Mouse (Mus musculus) large intestine, adult 2 months (tissue): ENCODE data around the gene Tor3a. TPM values are rescaled to one million over a fixed set of nuclear protein-coding genes. Genes with fewer than 3 reads are reported as not detected.

Source experiments
- DNase-seq: peaks from one replicate; pipeline ENCODE4 v3.0.0-alpha.2; 2012; ENCODE audit warnings: low read depth, low spot score
- WGBS: fragments of 180-500 bp; shearing (Covaris S2); methylation state at CpG from one replicate; pipeline ENCODE4 v1.1.7; 2018; 5-methylcytosine and 5-hydroxymethylcytosine counted together
- polyA plus RNA-seq: library from polyadenylated mRNA; depleted of rRNA; stranded (reverse); fragments of >200 nt; gene quantifications from 2 replicates; pipeline ENCODE4 v1.2.3, GENCODE M21; 2012; rRNA removed

The Tor3a gene
- polyA plus RNA-seq, 1 experiment, result 21.1 TPM

DNA sequence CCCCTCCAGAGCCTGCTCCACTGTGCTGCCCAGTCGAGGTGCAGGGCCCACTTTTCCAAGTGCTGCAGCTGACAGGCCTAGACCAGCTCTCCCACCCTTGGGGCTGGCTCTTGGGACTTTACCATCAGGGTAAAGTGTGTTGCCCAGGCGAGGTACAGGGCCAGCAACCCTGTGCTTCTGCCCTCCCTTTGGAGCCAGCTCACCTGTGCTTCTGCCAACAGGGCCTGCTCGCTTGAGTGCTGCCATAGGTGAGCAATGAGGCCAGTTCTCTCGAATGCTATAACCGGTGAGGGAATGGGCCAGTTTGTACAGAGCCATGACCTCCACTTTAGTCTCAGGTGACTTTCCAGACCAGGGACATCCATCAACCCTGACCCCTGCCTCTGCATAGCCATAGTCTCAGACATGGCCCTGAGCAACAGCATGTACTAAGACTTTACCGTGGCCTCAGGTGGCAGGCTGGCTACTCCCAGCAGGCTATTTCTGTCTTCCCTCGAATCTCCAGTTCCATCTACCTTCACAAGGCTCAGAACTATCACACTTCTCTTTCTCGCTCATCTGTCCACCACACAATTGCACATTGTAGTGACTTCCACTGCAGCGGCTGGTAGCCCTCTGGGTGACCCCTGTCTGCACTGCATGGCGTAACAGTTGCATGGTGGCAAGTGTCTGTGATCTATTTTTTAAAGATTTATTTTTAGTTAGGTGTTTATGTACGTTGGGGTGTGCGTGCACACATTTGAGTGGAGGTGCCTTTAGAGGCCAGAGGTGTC, 68.9 kb downstream of the Tor3a start:
- 72% methylated on average over 12 of the region's 12 CpGs for WGBS
- DNase-seq, result no peak

Other genes with a start within 250 kb of the Tor3a start
- gene Soat1, start 200.0 kb downstream of the Tor3a start, polyA plus RNA-seq, result 10.4 and 16.4 TPM in 2 replicates
- gene Gm10031, start 150.3 kb downstream of the Tor3a start, polyA plus RNA-seq, result 12.6 and 22.1 TPM in 2 replicates
- 1.9 and 2.4 TPM in 2 replicates for gene Abl2, start 115.6 kb downstream of the Tor3a start, polyA plus RNA-seq
- 30.1 and 36.4 TPM in 2 replicates for gene Fam20b, start 44.7 kb upstream of the Tor3a start, polyA plus RNA-seq
- gene Angptl1, start 164.2 kb upstream of the Tor3a start, polyA plus RNA-seq, result 5.3 and 6.6 TPM in 2 replicates